Mouse (Mus musculus) kidney, postnatal 0 days (tissue): ENCODE measurements around the gene Stk10. TPM values are rescaled to one million over a fixed set of nuclear protein-coding genes. Genes with fewer than 3 reads are reported as not detected.

Experiments used
- ATAC-seq: fragments of 200-750 bp; cut with Nextera tagmentation; replicated peaks from 2 replicates; pipeline ENCODE4 v1.8.0; 2017; ENCODE audit warnings: low read depth, moderate number of reproducible peaks, moderate TSS enrichment, moderate library complexity; ENCODE audit not compliant: low FRiP score
- DNase-seq: peaks from one replicate; pipeline ENCODE4 v3.0.0-alpha.2; 2016; ENCODE audit warnings: low spot score
- H3K27ac ChIP-seq: fragments of 300-500 bp; sonication (generic); 2 replicates; pipeline ENCODE4 v1.5.1; 2014; ENCODE audit warnings: mild to moderate bottlenecking
- H3K27me3 ChIP-seq: fragments of 300-500 bp; sonication (generic); 2 replicates; pipeline ENCODE4 v1.6.1; 2014; ENCODE audit warnings: low read length, mixed read lengths; ENCODE audit not compliant: insufficient read depth
- H3K36me3 ChIP-seq: fragments of 300-500 bp; sonication (generic); 2 replicates; pipeline ENCODE4 v1.6.1; 2014; ENCODE audit warnings: low read length, mixed read lengths; ENCODE audit not compliant: insufficient read depth
- H3K4me1 ChIP-seq: fragments of 300-500 bp; sonication (generic); replicated peaks from 2 replicates; pipeline ENCODE4 v1.6.1; 2014; ENCODE audit warnings: antibody characterized with exemption, low read length, mixed read lengths; ENCODE audit not compliant: insufficient read depth
- H3K4me2 ChIP-seq: fragments of 300-500 bp; sonication (generic); 2 replicates; pipeline ENCODE4 v1.6.1; 2014; ENCODE audit warnings: mild to moderate bottlenecking, low read length, moderate library complexity, mixed read lengths
- H3K4me3 ChIP-seq: fragments of 300-500 bp; sonication (generic); replicated peaks from 2 replicates; pipeline ENCODE4 v1.5.1; 2014; ENCODE audit warnings: low read depth, low read length
- H3K9ac ChIP-seq: fragments of 300-500 bp; sonication (generic); 2 replicates; pipeline ENCODE4 v1.6.1; 2014; ENCODE audit warnings: low read depth, low read length
- H3K9me3 ChIP-seq: fragments of 300-500 bp; sonication (generic); replicated peaks from 2 replicates; pipeline ENCODE4 v1.6.1; 2016; ENCODE audit warnings: low read length, inconsistent platforms, mixed read lengths
- CTCF ChIP-seq: IDR thresholded peaks from 2 replicates; pipeline ENCODE4 v1.5.1; 2016; ENCODE audit warnings: antibody characterized with exemption, low read depth, mild to moderate bottlenecking, moderate library complexity
- WGBS: fragments of 180-500 bp; shearing (Covaris S2); extraction: QIAGEN DNeasy Blood & Tissue Kit; methylation state at CpG from one replicate; pipeline ENCODE4 v1.1.7; 2014; 5-methylcytosine and 5-hydroxymethylcytosine counted together
- polyA plus RNA-seq: library from polyadenylated mRNA; unstranded; fragments of >200 nt; fragmentation: Nextera tagmentation; extraction: Ambion mirVana; gene quantifications from 2 replicates; pipeline ENCODE4 v1.2.1, GENCODE M21; 2015

Gene Stk10
- polyA plus RNA-seq, 1 experiment from 2014 or later, result 2.4 TPM

GRCm38 (mm10) chr11:32581031-32581430 is 47.9 kb downstream of the Stk10 start:
- WGBS, result 35% methylated on average over 2 of the region's 2 CpGs
- TF ChIP-seq CTCF, result no peak
- no peaks in the 10 kb centered on the region for H3K9me3 ChIP-seq
- H3K27ac ChIP-seq, result no peak overlapping the region
- no peak overlapping the region for H3K4me2 ChIP-seq
- H3K27me3 ChIP-seq, result no peaks in the 10 kb centered on the region
- no peaks in the 10 kb centered on the region for H3K4me1 ChIP-seq
- no peak for ATAC-seq
- no peak for DNase-seq
- no peak overlapping the region for H3K4me3 ChIP-seq
- no peak overlapping the region for H3K9ac ChIP-seq
- H3K36me3 ChIP-seq, result no peaks in the 10 kb centered on the region

- Histone ChIP-seq H3K4me1 (no peaks in the 10 kb centered on the region), H3K4me3 (no peak overlapping the region), H3K9ac (no peak overlapping the region), H3K36me3 (no peaks in the 10 kb centered on the region), H3K27ac (no peak overlapping the region), H3K4me2 (no peak overlapping the region), H3K9me3 (no peaks in the 10 kb centered on the region), H3K27me3 (no peaks in the 10 kb centered on the region)
- DNase-seq (no peak), ATAC-seq (no peak)
- 58% methylated on average over 5 of the region's 5 CpGs for WGBS
- TF ChIP-seq CTCF, result no peak
Measured at GRCm38 (mm10) chr11:32582813-32583212, 49.7 kb downstream of the Stk10 start.

GRCm38 (mm10) chr11:32585996-32586395 is 52.9 kb downstream of the Stk10 start:
- H3K36me3 ChIP-seq, result no peaks in the 10 kb centered on the region
- no peaks in the 10 kb centered on the region for H3K4me1 ChIP-seq
- no peak overlapping the region for H3K4me3 ChIP-seq
- ATAC-seq (no peak), DNase-seq (no peak)
- H3K9ac ChIP-seq, result no peak overlapping the region
- H3K4me2 ChIP-seq, result no peak overlapping the region
- H3K27me3 ChIP-seq, result no peaks in the 10 kb centered on the region
- H3K27ac ChIP-seq, result no peak overlapping the region
- no peak for TF ChIP-seq CTCF
- WGBS, result 39% methylated on average over 6 of the region's 6 CpGs
- no peaks in the 10 kb centered on the region for H3K9me3 ChIP-seq

- ATAC-seq (peak; percentile 19; the same call in 1 of the 2 replicates), DNase-seq (no peak)
- Histone ChIP-seq H3K4me3 (no peak overlapping the region), H3K9ac (0 out of 2 replicates have a peak overlapping the region, but pooled peaks have one; percentile 35), H3K4me2 (no peak overlapping the region), H3K9me3 (no peaks in the 10 kb centered on the region), H3K27me3 (no peaks in the 10 kb centered on the region), H3K36me3 (no peaks in the 10 kb centered on the region), H3K4me1 (no peaks in the 10 kb centered on the region), H3K27ac (no peak overlapping the region)
- 79% methylated on average over 17 of the region's 17 CpGs for WGBS
- no peak for TF ChIP-seq CTCF
Measured at GRCm38 (mm10) chr11:32587191-32588089, 54.3 kb downstream of the Stk10 start.

- H3K27ac ChIP-seq, result no peak overlapping the region
- no peaks in the 10 kb centered on the region for H3K36me3 ChIP-seq
- no peaks in the 10 kb centered on the region for H3K9me3 ChIP-seq
- H3K4me3 ChIP-seq, result no peak overlapping the region
- H3K9ac ChIP-seq, result 0 out of 2 replicates have a peak overlapping the region, but pooled peaks have one; percentile 35
- TF ChIP-seq CTCF, result peak; percentile 97
- ATAC-seq, result peak; percentile 15; the same call in 1 of the 2 replicates
- 31% methylated on average over 15 of the region's 15 CpGs for WGBS
- DNase-seq, result peak; percentile 67
- H3K27me3 ChIP-seq, result no peaks in the 10 kb centered on the region
- H3K4me2 ChIP-seq, result no peak overlapping the region
- no peaks in the 10 kb centered on the region for H3K4me1 ChIP-seq
Measured at GRCm38 (mm10) chr11:32588090-32588891, 55.2 kb downstream of the Stk10 start.

GRCm38 (mm10) chr11:32588892-32589172 is 55.7 kb downstream of the Stk10 start:
- no peak overlapping the region for H3K27ac ChIP-seq
- DNase-seq, result no peak
- 85% methylated on average over 11 of the region's 11 CpGs for WGBS
- H3K9ac ChIP-seq, result no peak overlapping the region
- no peaks in the 10 kb centered on the region for H3K27me3 ChIP-seq
- TF ChIP-seq CTCF, result no peak
- H3K36me3 ChIP-seq, result no peaks in the 10 kb centered on the region
- H3K4me2 ChIP-seq, result no peak overlapping the region
- no peaks in the 10 kb centered on the region for H3K4me1 ChIP-seq
- ATAC-seq, result peak; percentile 1; the same call in 1 of the 2 replicates
- H3K4me3 ChIP-seq, result no peak overlapping the region
- H3K9me3 ChIP-seq, result no peaks in the 10 kb centered on the region
